Mouse (Mus musculus) heart, adult 2 months (tissue): Measurements from ENCODE around the gene Foxn3. TPM values are rescaled to one million over a fixed set of nuclear protein-coding genes. Genes with fewer than 3 reads are reported as not detected.

ENCODE experiments used
- DNase-seq, 2 experiments: peaks; one replicate each; pipeline ENCODE4 v3.0.0; 2021
- H3K27ac ChIP-seq: fragments of 200-600 bp; 2 replicates; pipeline ENCODE4 v1.8.1; 2022
- H3K27me3 ChIP-seq: fragments of 200-500 bp; 2 replicates; pipeline ENCODE4 v1.6.1; 2012; ENCODE audit warnings: mild to moderate bottlenecking, low read length, inconsistent platforms, mixed read lengths; ENCODE audit not compliant: control insufficient read depth, insufficient read depth
- H3K36me3 ChIP-seq: fragments of 200-500 bp; 2 replicates; pipeline ENCODE4 v1.6.1; 2012; ENCODE audit warnings: low read length, inconsistent platforms; ENCODE audit not compliant: control insufficient read depth, insufficient read depth
- H3K4me1 ChIP-seq: fragments of 200-500 bp; 2 replicates; pipeline ENCODE4 v1.6.1; 2011; ENCODE audit warnings: low read length; ENCODE audit not compliant: control insufficient read depth, insufficient read depth
- H3K4me3 ChIP-seq: fragments of 200-600 bp; 2 replicates; pipeline ENCODE4 v1.8.1; 2022
- H3K79me2 ChIP-seq: fragments of 200-500 bp; replicated peaks from 2 replicates; pipeline ENCODE4 v1.6.1; 2012; ENCODE audit warnings: mild to moderate bottlenecking, inconsistent platforms, low read length, moderate library complexity, mixed read lengths; ENCODE audit not compliant: control insufficient read depth, insufficient read depth
- H3K9ac ChIP-seq: fragments of 200-500 bp; 2 replicates; pipeline ENCODE4 v1.6.1; 2012; ENCODE audit warnings: low read depth, mild to moderate bottlenecking, control low read depth, inconsistent platforms, low read length, mixed read lengths
- CTCF ChIP-seq: fragments of 200-600 bp; IDR thresholded peaks from 2 replicates; pipeline ENCODE4 v1.8.1; 2022; ENCODE audit warnings: antibody characterized with exemption, mild to moderate bottlenecking, moderate library complexity
- EP300 ChIP-seq: fragments of 200-500 bp; IDR thresholded peaks from 2 replicates; pipeline ENCODE4 v1.6.1; 2011; ENCODE audit warnings: low read depth, low read length, control low read depth; ENCODE audit not compliant: insufficient read depth
- POLR2A ChIP-seq: fragments of 200-500 bp; IDR thresholded peaks from 2 replicates; pipeline ENCODE4 v1.6.1; 2011; ENCODE audit warnings: mild to moderate bottlenecking, low read depth, low read length, control low read depth; ENCODE audit not compliant: insufficient read depth
- WGBS: fragments of 180-500 bp; shearing (Covaris S2); methylation state at CpG from one replicate; pipeline ENCODE4 v1.1.7; 2018; 5-methylcytosine and 5-hydroxymethylcytosine counted together
- intact Hi-C: fragments of 180-260 bp; cut with DNase I; formaldehyde crosslinking; loops from one replicate; pipeline ENCODE4 v1.15.1; 2025
- polyA plus RNA-seq: library from polyadenylated mRNA; depleted of rRNA; stranded (reverse); fragments of >200 nt; gene quantifications from 2 replicates; pipeline ENCODE4 v1.2.3, GENCODE M21; 2012
- total RNA-seq, 2 experiments: library from RNA; stranded (reverse); gene quantifications; 2 replicates each; pipeline ENCODE4 v1.2.3; 2021

Foxn3 gene
- total and polyA plus RNA-seq, 3 experiments = 28.1 to 117 (median 106) TPM

- no peak overlapping the region for H3K27ac ChIP-seq
- WGBS = 72% methylated on average over 7 of the region's 7 CpGs
- H3K27me3 ChIP-seq = no peaks in the 10 kb centered on the region
- TF ChIP-seq POLR2A (no peak), EP300 (no peak), CTCF (no peak)
- H3K36me3 ChIP-seq = no peaks in the 10 kb centered on the region; the same call in 1 of the 2 replicates
- intact Hi-C loops = no loop called here
- H3K9ac ChIP-seq = no peak overlapping the region
- no peaks in the 10 kb centered on the region; the same call in 1 of the 2 replicates for H3K4me1 ChIP-seq
- H3K4me3 ChIP-seq = no peak overlapping the region
- 0 out of 2 replicates have a peak, but pooled peaks cover under 1% of the 10 kb centered on the region for H3K79me2 ChIP-seq
- DNase-seq = no peak
These were observed 144.6 kb downstream of the Foxn3 start for GRCm38 (mm10) chr12:99418476-99419395.

- no peak for TF ChIP-seq POLR2A
- TF ChIP-seq EP300 = no peak
- TF ChIP-seq CTCF = no peak
- no peak overlapping the region for H3K9ac ChIP-seq
- 84% methylated on average over 9 of the region's 9 CpGs for WGBS
- H3K36me3 ChIP-seq = no peaks in the 10 kb centered on the region; the same call in 1 of the 2 replicates
- H3K4me3 ChIP-seq = no peak overlapping the region
- H3K79me2 ChIP-seq = 0 out of 2 replicates have a peak, but pooled peaks cover 2% of the 10 kb centered on the region
- no peak overlapping the region for H3K27ac ChIP-seq
- H3K4me1 ChIP-seq = no peaks in the 10 kb centered on the region; the same call in 1 of the 2 replicates
- DNase-seq = no peak
- no peaks in the 10 kb centered on the region for H3K27me3 ChIP-seq
- intact Hi-C loops = no loop called here
These were observed 145.5 kb downstream of the Foxn3 start for GRCm38 (mm10) chr12:99417885-99418284.

- WGBS = 89% methylated on average over 5 of the region's 5 CpGs
- Histone ChIP-seq H3K79me2 (0 out of 2 replicates have a peak, but pooled peaks cover 2% of the 10 kb centered on the region), H3K36me3 (no peaks in the 10 kb centered on the region; the same call in 1 of the 2 replicates), H3K9ac (no peak overlapping the region), H3K4me3 (no peak overlapping the region), H3K4me1 (no peaks in the 10 kb centered on the region; the same call in 1 of the 2 replicates), H3K27me3 (no peaks in the 10 kb centered on the region), H3K27ac (no peak overlapping the region)
- intact Hi-C loops = no loop called here
- no peak for DNase-seq
- no peak for TF ChIP-seq EP300
- TF ChIP-seq CTCF = no peak
- TF ChIP-seq POLR2A = no peak
These were observed 147.8 kb downstream of the Foxn3 start for GRCm38 (mm10) chr12:99415538-99415937.

GRCm38 (mm10) chr12:99412496-99412895, 150.9 kb downstream of the Foxn3 start:
- Histone ChIP-seq H3K27me3 (no peaks in the 10 kb centered on the region), H3K9ac (no peak overlapping the region), H3K36me3 (no peaks in the 10 kb centered on the region), H3K4me1 (no peaks in the 10 kb centered on the region; the same call in 1 of the 2 replicates), H3K4me3 (no peak overlapping the region), H3K79me2 (0 out of 2 replicates have a peak, but pooled peaks cover 2% of the 10 kb centered on the region), H3K27ac (no peak overlapping the region)
- 85% methylated on average over 3 of the region's 3 CpGs for WGBS
- TF ChIP-seq EP300 (no peak), CTCF (no peak), POLR2A (no peak)
- no peak for DNase-seq
- intact Hi-C loops = no loop called here

GRCm38 (mm10) chr12:99412034-99412433, 151.3 kb downstream of the Foxn3 start:
- Histone ChIP-seq H3K79me2 (0 out of 2 replicates have a peak, but pooled peaks cover 2% of the 10 kb centered on the region), H3K36me3 (no peaks in the 10 kb centered on the region), H3K27ac (no peak overlapping the region), H3K9ac (no peak overlapping the region), H3K4me3 (no peak overlapping the region), H3K27me3 (no peaks in the 10 kb centered on the region), H3K4me1 (no peaks in the 10 kb centered on the region; the same call in 1 of the 2 replicates)
- no peak for DNase-seq
- TF ChIP-seq EP300 (no peak), POLR2A (no peak), CTCF (no peak)
- intact Hi-C loops = no loop called here
- 81% methylated on average over 7 of the region's 7 CpGs for WGBS

GRCm38 (mm10) chr12:99408651-99409050, 154.7 kb downstream of the Foxn3 start:
- Histone ChIP-seq H3K4me3 (no peak overlapping the region), H3K79me2 (0 out of 2 replicates have a peak, but pooled peaks cover 2% of the 10 kb centered on the region), H3K4me1 (peaks cover 3% of the 10 kb centered on the region), H3K27ac (no peak overlapping the region), H3K9ac (no peak overlapping the region), H3K27me3 (no peaks in the 10 kb centered on the region), H3K36me3 (no peaks in the 10 kb centered on the region)
- TF ChIP-seq POLR2A = no peak
- DNase-seq = no peak
- 62% methylated on average over 3 of the region's 3 CpGs for WGBS
- intact Hi-C loops = no loop called here
